Mouse (Mus musculus) brain, embryonic 14.5 days (tissue): ENCODE measurements around the gene Tmprss15.

Source experiments
- CTCF ChIP-seq: fragments of 200-500 bp; IDR thresholded peaks from 2 replicates; pipeline ENCODE4 v1.5.1; 2012; ENCODE audit warnings: inconsistent platforms, mild to moderate bottlenecking, moderate library complexity, borderline replicate concordance; ENCODE audit not compliant: insufficient read depth, insufficient read length; ENCODE audit errors: extremely low read depth
- POLR2A ChIP-seq: fragments of 200-500 bp; IDR thresholded peaks from 2 replicates; pipeline ENCODE4 v1.6.1; 2012; ENCODE audit warnings: mild to moderate bottlenecking, inconsistent platforms, borderline replicate concordance; ENCODE audit not compliant: poor library complexity, insufficient read depth, insufficient read length, severe bottlenecking; ENCODE audit errors: extremely low read depth

GRCm38 (mm10) chr16:79114879-79115278 lies 24.0 kb upstream of the Tmprss15 start:
- TF ChIP-seq POLR2A (no peak), CTCF (no peak)
